Mouse (Mus musculus): ENCODE measurements around the gene Gm8947. TPM values are rescaled to one million over a fixed set of nuclear protein-coding genes. Genes with fewer than 3 reads are reported as not detected.
"Not testable (repeated sequence)": the region's sequence is repeated elsewhere in the genome, so short reads cannot be mapped to it uniquely, and the experiment has no call there.

Gene Gm8947
- polyA plus RNA-seq (2016; fragmentation: Nextera tagmentation; extraction: Ambion mirVana) = 0.46 and 0.51 TPM in 2 replicates

DNA sequence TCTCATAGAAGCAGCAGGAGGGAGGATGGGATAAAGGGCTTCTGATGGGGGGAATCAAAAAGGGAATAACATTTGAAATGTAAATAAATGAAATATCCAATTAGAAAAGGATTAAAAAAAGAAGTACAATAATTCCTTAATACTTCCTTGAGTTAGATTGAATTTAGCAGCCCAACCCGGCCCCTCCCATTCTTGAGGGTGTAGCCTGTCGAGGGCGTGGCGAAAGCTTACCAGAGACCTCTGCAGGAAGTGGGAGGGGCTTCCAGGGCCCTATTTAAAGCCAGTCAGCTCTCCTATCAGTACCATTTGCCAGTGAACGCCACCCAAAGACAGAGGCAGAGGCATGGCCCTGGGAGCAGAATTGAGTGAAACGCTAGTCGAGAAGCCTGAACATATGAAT lies at the start of gene Gm8947:
TSS of gene Gm8947 (plus strand) at position 302 of the 400 bp plus-strand sequence.
- H3K36me3 ChIP-seq; H3K4me1 ChIP-seq; H3K4me3 ChIP-seq; H3K9me3 ChIP-seq; H3K27me3 ChIP-seq (ENCODE audit: insufficient read depth, poor library complexity, severe bottlenecking); H3K27ac ChIP-seq; DNase-seq (ENCODE audit: low spot score): not testable (repeated sequence)
- WGBS = 80% methylated on average over 1 of the region's 7 CpGs

DNA sequence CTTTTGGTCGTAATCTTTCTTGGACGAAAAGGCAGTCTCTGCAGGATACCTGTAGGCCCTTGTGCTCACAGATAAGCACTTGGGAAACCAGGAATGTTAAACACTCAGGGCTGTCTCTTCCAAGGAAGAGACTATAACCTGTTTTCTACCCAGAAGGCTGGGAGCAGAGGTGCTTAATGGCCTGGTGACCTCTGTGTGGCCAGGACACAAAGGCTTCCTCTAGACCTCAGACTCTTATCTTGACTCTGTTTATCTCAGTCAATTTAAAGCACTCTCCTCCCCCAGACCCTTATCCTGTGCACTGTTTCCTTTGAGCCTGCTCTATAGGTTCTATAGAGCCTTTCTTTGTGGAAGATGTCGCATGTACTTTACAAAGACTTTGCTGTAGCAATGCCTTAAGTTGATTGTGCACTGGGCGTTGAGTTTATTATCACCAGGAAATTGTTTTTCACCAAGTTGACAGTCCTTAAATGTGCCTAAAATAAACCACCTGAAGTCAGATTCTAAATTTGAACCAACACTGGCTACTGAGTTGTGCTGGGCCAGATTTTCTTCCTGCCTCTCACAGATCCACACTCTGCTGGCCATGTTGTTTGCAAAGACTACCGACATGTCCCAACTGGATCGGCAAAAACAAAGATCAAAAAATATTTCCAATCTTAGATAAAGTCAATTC lies 47.6 kb upstream of the Gm8947 start:
- no peak overlapping the region for H3K4me3 ChIP-seq
- no peaks in the 10 kb centered on the region for H3K36me3 ChIP-seq

DNA sequence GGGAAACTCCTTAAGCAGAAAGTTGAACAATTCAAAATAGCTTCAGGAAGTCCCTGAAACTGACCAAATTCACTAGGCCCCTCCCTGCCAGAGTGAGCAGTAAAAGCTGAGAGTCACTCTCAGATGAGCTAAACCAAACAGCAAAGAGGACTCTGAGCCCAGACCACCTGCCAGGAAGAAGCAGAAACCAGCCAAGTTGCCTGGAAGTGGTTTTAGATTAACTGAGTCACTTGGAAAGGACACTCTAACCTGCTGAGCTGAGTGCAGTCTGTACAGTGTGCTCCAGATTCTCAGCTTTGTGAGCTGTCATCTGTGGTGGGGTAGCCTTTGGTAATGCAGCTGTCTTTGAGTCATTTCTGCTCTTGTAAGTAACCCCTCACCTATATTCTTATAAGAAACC lies 44.4 kb upstream of the Gm8947 start:
- no peak overlapping the region for H3K4me3 ChIP-seq
- H3K27me3 ChIP-seq (ENCODE audit: insufficient read depth, poor library complexity, severe bottlenecking) = no peaks in the 10 kb centered on the region
- no peak overlapping the region for H3K27ac ChIP-seq
- no peak for DNase-seq (ENCODE audit: low spot score)
- H3K36me3 ChIP-seq = no peaks in the 10 kb centered on the region
- H3K4me1 ChIP-seq = peaks cover 21% of the 10 kb centered on the region
- no peaks in the 10 kb centered on the region for H3K9me3 ChIP-seq

More for the DNA sequence above, 47.6 kb upstream of the Gm8947 start:
- no peaks in the 10 kb centered on the region for H3K27me3 ChIP-seq (ENCODE audit: insufficient read depth, poor library complexity, severe bottlenecking)
- WGBS = 18% methylated on average over 6 of the region's 6 CpGs
- DNase-seq (ENCODE audit: low spot score) = no peak
- peaks cover 19% of the 10 kb centered on the region for H3K4me1 ChIP-seq
- peak overlapping the region; percentile 83 for H3K27ac ChIP-seq
- H3K9me3 ChIP-seq = no peaks in the 10 kb centered on the region

DNA sequence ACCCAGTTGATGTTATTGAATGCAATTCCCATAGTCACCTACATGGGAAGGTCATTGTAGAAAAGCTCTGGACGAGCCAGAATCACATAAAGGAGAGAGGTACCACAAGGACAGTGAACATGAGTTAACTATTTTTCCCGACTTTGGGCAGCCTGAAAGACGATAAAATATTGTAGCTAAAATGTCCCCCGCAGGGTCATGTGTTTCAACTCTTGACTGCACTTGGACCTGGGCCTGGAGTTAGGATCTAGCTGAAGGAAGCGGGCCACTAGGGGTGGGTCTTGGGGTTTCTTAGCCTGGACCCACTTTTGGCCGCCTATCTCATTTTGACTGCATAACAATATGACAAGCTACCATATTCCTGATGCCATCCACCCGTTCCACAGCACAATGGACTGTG lies 42.0 kb upstream of the Gm8947 start:
- Histone ChIP-seq H3K9me3 (no peaks in the 10 kb centered on the region), H3K36me3 (no peaks in the 10 kb centered on the region), H3K4me1 (peaks cover 16% of the 10 kb centered on the region; the same call in 1 of the 2 replicates), H3K4me3 (no peak overlapping the region), H3K27me3 (ENCODE audit: insufficient read depth, poor library complexity, severe bottlenecking) (no peaks in the 10 kb centered on the region), H3K27ac (no peak overlapping the region)
- DNase-seq (ENCODE audit: low spot score) = no peak
- 87% methylated on average over 7 of the region's 7 CpGs for WGBS

DNA sequence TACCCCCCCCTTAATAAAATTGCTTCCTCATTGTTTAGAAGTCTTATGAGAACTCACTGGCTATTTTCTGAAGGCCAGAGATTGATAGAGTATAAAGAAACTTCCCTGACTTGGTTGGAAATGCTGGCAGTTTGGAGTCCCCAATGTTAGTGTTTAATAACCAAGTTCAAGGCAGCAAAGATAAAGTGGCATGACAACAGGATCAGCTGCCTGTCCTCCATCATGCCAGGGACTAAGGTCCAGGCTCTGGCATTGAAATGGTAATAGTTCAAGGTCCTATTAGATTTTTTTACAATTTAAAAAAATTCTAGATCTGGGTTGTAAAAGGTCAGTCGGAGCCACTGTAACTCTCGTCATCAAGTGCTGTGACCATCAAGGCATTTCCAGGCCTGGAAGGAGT lies 41.1 kb upstream of the Gm8947 start:
- Histone ChIP-seq H3K27me3 (ENCODE audit: insufficient read depth, poor library complexity, severe bottlenecking) (no peaks in the 10 kb centered on the region), H3K9me3 (no peaks in the 10 kb centered on the region), H3K4me3 (no peak overlapping the region), H3K27ac (no peak overlapping the region), H3K36me3 (no peaks in the 10 kb centered on the region), H3K4me1 (peaks cover 15% of the 10 kb centered on the region; the same call in 1 of the 2 replicates)
- DNase-seq (ENCODE audit: low spot score) = no peak
- WGBS = 61% methylated on average over 2 of the region's 2 CpGs

DNA sequence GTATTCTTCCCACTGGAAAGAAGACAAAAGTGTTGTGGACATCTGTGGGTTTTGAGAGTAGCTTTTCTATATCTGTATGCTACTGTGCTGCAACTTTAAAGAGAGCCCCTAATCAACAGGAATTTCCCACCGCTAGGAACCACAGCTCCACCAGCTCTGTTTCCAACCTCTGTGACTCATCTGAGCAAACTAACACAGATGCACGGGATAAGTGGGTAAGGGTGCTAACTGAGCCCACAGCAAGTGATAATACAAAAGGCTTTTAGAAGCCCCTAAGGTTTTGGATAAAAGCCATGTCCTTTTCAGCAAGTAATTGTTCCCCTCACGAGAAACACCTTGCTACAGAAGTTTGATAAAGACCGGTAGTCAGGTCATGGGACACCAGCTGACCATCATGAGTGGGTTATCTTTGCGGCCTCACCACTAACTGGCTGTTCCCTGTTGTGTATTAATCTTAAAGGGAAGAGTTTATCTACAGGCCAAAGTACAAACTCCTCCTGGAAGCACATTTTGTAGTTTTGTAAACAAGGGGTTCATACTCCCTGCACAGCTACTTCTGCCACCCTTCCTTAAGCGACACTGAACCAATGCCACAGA lies 39.0 kb upstream of the Gm8947 start:
- WGBS = 43% methylated on average over 6 of the region's 6 CpGs
- peak overlapping the region; percentile 62; the same call in 1 of the 2 replicates for H3K27ac ChIP-seq

DNA sequence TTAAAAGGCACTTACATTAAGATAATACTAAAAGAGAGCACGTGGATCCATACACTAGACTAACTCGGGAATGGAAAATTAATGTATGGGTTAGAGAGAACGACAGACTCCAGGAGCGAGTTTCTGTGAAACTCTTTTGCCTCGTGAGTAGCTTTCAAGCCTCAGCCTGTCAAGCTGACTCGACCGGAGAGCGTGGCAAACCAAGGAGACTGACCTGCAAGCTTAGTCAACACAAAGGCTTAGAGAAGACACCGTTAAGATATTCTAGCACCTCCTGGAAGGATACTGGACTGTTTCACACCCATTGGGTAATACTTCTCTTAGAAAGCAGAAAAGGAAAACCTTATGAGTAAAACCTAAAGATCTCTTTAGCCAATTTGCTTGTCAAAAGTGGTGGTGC lies 38.0 kb upstream of the Gm8947 start:
- H3K4me1 ChIP-seq = peaks cover 26% of the 10 kb centered on the region
- not testable (repeated sequence) for H3K4me3 ChIP-seq; H3K36me3 ChIP-seq; H3K27ac ChIP-seq; DNase-seq (ENCODE audit: low spot score); H3K9me3 ChIP-seq; H3K27me3 ChIP-seq (ENCODE audit: insufficient read depth, poor library complexity, severe bottlenecking)
- WGBS = 89% methylated on average over 9 of the region's 9 CpGs

More for the DNA sequence above, 39.0 kb upstream of the Gm8947 start:
- H3K9me3 ChIP-seq = no peaks in the 10 kb centered on the region
- H3K4me1 ChIP-seq = peaks cover 26% of the 10 kb centered on the region
- H3K36me3 ChIP-seq = no peaks in the 10 kb centered on the region
- H3K27me3 ChIP-seq (ENCODE audit: insufficient read depth, poor library complexity, severe bottlenecking) = no peaks in the 10 kb centered on the region
- H3K4me3 ChIP-seq = no peak overlapping the region
- DNase-seq (ENCODE audit: low spot score) = no peak

DNA sequence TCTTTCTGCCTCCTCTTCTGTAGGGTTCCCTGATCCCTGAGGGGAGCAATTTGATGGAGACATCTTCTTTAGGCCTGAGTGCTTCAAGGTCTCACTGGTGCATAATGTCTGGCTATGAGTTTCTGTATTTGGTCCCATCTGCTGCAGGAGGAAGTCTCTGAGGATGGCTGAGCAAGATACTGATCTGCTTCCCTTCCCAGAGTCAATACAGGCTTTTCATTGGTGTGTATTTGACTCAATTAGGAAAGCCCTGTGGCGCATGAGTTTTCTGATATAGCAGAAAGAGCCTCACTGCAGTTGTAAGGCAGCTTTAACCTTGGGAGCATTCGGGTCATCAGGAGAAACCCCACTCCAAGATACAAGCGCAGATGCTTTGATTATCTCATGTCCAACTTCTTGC lies 36.0 kb upstream of the Gm8947 start:
- Histone ChIP-seq H3K4me1 (peaks cover 30% of the 10 kb centered on the region), H3K27me3 (ENCODE audit: insufficient read depth, poor library complexity, severe bottlenecking) (no peaks in the 10 kb centered on the region), H3K27ac (no peak overlapping the region), H3K36me3 (no peaks in the 10 kb centered on the region), H3K9me3 (no peaks in the 10 kb centered on the region), H3K4me3 (no peak overlapping the region)
- 79% methylated on average over 3 of the region's 3 CpGs for WGBS
- DNase-seq (ENCODE audit: low spot score) = no peak

- Histone ChIP-seq H3K27me3 (ENCODE audit: insufficient read depth, poor library complexity, severe bottlenecking) (no peaks in the 10 kb centered on the region), H3K4me3 (no peak overlapping the region), H3K27ac (no peak overlapping the region), H3K9me3 (no peaks in the 10 kb centered on the region), H3K4me1 (peaks cover 30% of the 10 kb centered on the region), H3K36me3 (no peaks in the 10 kb centered on the region)
- 51% methylated on average over 7 of the region's 7 CpGs for WGBS
- no peak for DNase-seq (ENCODE audit: low spot score)
Observed at GRCm38 (mm10) chr1:151156777-151157632, 35.2 kb upstream of the Gm8947 start.

GRCm38 (mm10) chr1:151157963-151158856 lies 34.0 kb upstream of the Gm8947 start:
- WGBS = 80% methylated on average over 9 of the region's 9 CpGs
- DNase-seq (ENCODE audit: low spot score) = no peak

GRCm38 (mm10) chr1:151158857-151159510 lies 33.2 kb upstream of the Gm8947 start:
- 93% methylated on average over 2 of the region's 2 CpGs for WGBS
- H3K4me3 ChIP-seq = no peak overlapping the region

More at GRCm38 (mm10) chr1:151157963-151158856, 34.0 kb upstream of the Gm8947 start:
- Histone ChIP-seq H3K9me3 (no peaks in the 10 kb centered on the region), H3K4me1 (peaks cover 22% of the 10 kb centered on the region), H3K27ac (no peak overlapping the region), H3K36me3 (no peaks in the 10 kb centered on the region), H3K27me3 (ENCODE audit: insufficient read depth, poor library complexity, severe bottlenecking) (no peaks in the 10 kb centered on the region), H3K4me3 (no peak overlapping the region)

DNA sequence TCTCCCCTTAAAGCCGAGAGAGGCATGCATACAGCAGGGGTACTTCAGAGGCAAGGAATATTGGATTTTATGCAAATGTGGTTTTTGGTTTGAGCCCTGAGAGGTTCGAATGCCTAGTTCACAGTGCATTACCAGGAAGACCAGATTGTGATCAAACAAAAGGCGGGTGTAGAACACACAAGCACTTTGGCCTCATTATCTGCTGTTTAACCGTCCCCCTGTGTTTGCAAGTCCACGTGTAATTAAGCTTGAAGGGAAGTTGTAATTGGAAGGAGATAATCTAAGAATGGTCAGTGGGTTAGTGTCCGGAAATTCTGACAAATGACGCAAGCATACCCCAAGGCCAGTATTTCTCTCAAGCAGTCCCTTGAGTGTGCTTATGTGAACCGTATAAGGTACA lies 26.1 kb upstream of the Gm8947 start:
- 39% methylated on average over 8 of the region's 8 CpGs for WGBS

More at GRCm38 (mm10) chr1:151158857-151159510, 33.2 kb upstream of the Gm8947 start:
- no peaks in the 10 kb centered on the region for H3K9me3 ChIP-seq
- H3K4me1 ChIP-seq = peaks cover 18% of the 10 kb centered on the region
- no peaks in the 10 kb centered on the region for H3K27me3 ChIP-seq (ENCODE audit: insufficient read depth, poor library complexity, severe bottlenecking)
- DNase-seq (ENCODE audit: low spot score) = no peak
- H3K36me3 ChIP-seq = no peaks in the 10 kb centered on the region
- H3K27ac ChIP-seq = no peak overlapping the region

More for the DNA sequence above, 26.1 kb upstream of the Gm8947 start:
- no peaks in the 10 kb centered on the region for H3K9me3 ChIP-seq
- peaks cover 3% of the 10 kb centered on the region for H3K4me1 ChIP-seq
- no peak for DNase-seq (ENCODE audit: low spot score)
- peak overlapping the region; percentile 23; the same call in 1 of the 2 replicates for H3K27ac ChIP-seq
- H3K4me3 ChIP-seq = no peak overlapping the region
- H3K27me3 ChIP-seq (ENCODE audit: insufficient read depth, poor library complexity, severe bottlenecking) = no peaks in the 10 kb centered on the region; the same call in 1 of the 2 replicates
- no peaks in the 10 kb centered on the region for H3K36me3 ChIP-seq
